Mouse (Mus musculus) limb, embryonic 12.5 days (tissue): Measurements from ENCODE around the gene Gpc2. TPM values are rescaled to one million over a fixed set of nuclear protein-coding genes. Genes with fewer than 3 reads are reported as not detected.

ENCODE experiments used
- ATAC-seq: fragments of 200-750 bp; cut with Nextera tagmentation; 2 replicates; pipeline ENCODE4 v1.8.0; 2017; ENCODE audit warnings: low read depth, moderate TSS enrichment; ENCODE audit not compliant: insufficient number of reproducible peaks, insufficient read depth, low FRiP score, low TSS enrichment
- H3K27ac ChIP-seq: fragments of 300-500 bp; sonication (generic); 2 replicates; pipeline ENCODE4 v1.5.1; 2016; ENCODE audit warnings: mild to moderate bottlenecking, moderate library complexity
- H3K27me3 ChIP-seq: fragments of 300-500 bp; sonication (generic); 2 replicates; pipeline ENCODE4 v1.6.1; 2016; ENCODE audit warnings: mild to moderate bottlenecking, moderate library complexity
- H3K36me3 ChIP-seq: fragments of 300-500 bp; sonication (generic); 2 replicates; pipeline ENCODE4 v1.6.1; 2016; ENCODE audit warnings: mild to moderate bottlenecking, moderate library complexity
- H3K4me1 ChIP-seq: fragments of 300-500 bp; sonication (generic); replicated peaks from 2 replicates; pipeline ENCODE4 v1.6.1; 2016
- H3K4me2 ChIP-seq: fragments of 300-500 bp; sonication (generic); 2 replicates; pipeline ENCODE4 v1.6.1; 2016; ENCODE audit warnings: mild to moderate bottlenecking, moderate library complexity
- H3K4me3 ChIP-seq: fragments of 300-500 bp; sonication (generic); replicated peaks from 2 replicates; pipeline ENCODE4 v1.5.1; 2016; ENCODE audit warnings: mild to moderate bottlenecking
- H3K9ac ChIP-seq: fragments of 300-500 bp; sonication (generic); replicated peaks from 2 replicates; pipeline ENCODE4 v1.6.1; 2016; ENCODE audit warnings: mild to moderate bottlenecking, moderate library complexity
- H3K9me3 ChIP-seq: fragments of 300-500 bp; sonication (generic); 2 replicates; pipeline ENCODE4 v1.6.1; 2016; ENCODE audit warnings: mild to moderate bottlenecking, moderate library complexity
- WGBS: fragments of 180-500 bp; shearing (Covaris S2); methylation state at CpG from one replicate; pipeline ENCODE4 v1.1.7; 2016; 5-methylcytosine and 5-hydroxymethylcytosine counted together
- polyA plus RNA-seq: library from polyadenylated mRNA; unstranded; fragments of >200 nt; fragmentation: Nextera tagmentation; extraction: Ambion mirVana; gene quantifications from 2 replicates; pipeline ENCODE4 v1.2.1, GENCODE M21; 2016

Gpc2 gene
- polyA plus RNA-seq, 1 experiment from 2014 or later, result 62.5 TPM

- Histone ChIP-seq H3K27me3 (no peaks in the 10 kb centered on the region), H3K4me3 (no peak overlapping the region), H3K27ac (no peak overlapping the region), H3K36me3 (no peaks in the 10 kb centered on the region), H3K4me1 (peaks cover 6% of the 10 kb centered on the region), H3K9ac (no peak overlapping the region), H3K9me3 (no peaks in the 10 kb centered on the region), H3K4me2 (no peak overlapping the region)
- no peak for ATAC-seq
- 83% methylated on average over 12 of the region's 12 CpGs for WGBS
Measured at GRCm38 (mm10) chr5:138251144-138251543, 28.7 kb downstream of the Gpc2 start.

- no peak for ATAC-seq
- Histone ChIP-seq H3K27me3 (no peaks in the 10 kb centered on the region), H3K36me3 (no peaks in the 10 kb centered on the region), H3K4me1 (no peaks in the 10 kb centered on the region), H3K4me3 (no peak overlapping the region), H3K4me2 (no peak overlapping the region), H3K9ac (no peak overlapping the region), H3K27ac (no peak overlapping the region), H3K9me3 (no peaks in the 10 kb centered on the region)
- WGBS, result 32% methylated on average over 2 of the region's 2 CpGs
Measured at GRCm38 (mm10) chr5:138241511-138241910, 38.3 kb downstream of the Gpc2 start.

GRCm38 (mm10) chr5:138234224-138234623, 45.6 kb downstream of the Gpc2 start:
- no peak overlapping the region for H3K4me3 ChIP-seq
- no peak for ATAC-seq
- H3K4me2 ChIP-seq, result no peak overlapping the region
- no peak overlapping the region for H3K27ac ChIP-seq
- H3K27me3 ChIP-seq, result no peaks in the 10 kb centered on the region
- no peaks in the 10 kb centered on the region for H3K36me3 ChIP-seq
- H3K9ac ChIP-seq, result no peak overlapping the region
- no peaks in the 10 kb centered on the region for H3K9me3 ChIP-seq
- no peaks in the 10 kb centered on the region for H3K4me1 ChIP-seq

GRCm38 (mm10) chr5:138233778-138234177, 46.0 kb downstream of the Gpc2 start:
- ATAC-seq, result no peak
- H3K4me3 ChIP-seq, result no peak overlapping the region
- no peaks in the 10 kb centered on the region for H3K36me3 ChIP-seq
- H3K27me3 ChIP-seq, result no peaks in the 10 kb centered on the region
- no peak overlapping the region for H3K9ac ChIP-seq
- H3K27ac ChIP-seq, result no peak overlapping the region
- WGBS, result 81% methylated on average over 2 of the region's 2 CpGs
- no peak overlapping the region for H3K4me2 ChIP-seq
- no peaks in the 10 kb centered on the region for H3K4me1 ChIP-seq
- H3K9me3 ChIP-seq, result no peaks in the 10 kb centered on the region

GRCm38 (mm10) chr5:138229511-138229910, 50.3 kb downstream of the Gpc2 start:
- no peaks in the 10 kb centered on the region for H3K27me3 ChIP-seq
- no peaks in the 10 kb centered on the region for H3K36me3 ChIP-seq
- 90% methylated on average over 3 of the region's 3 CpGs for WGBS
- no peak overlapping the region for H3K4me3 ChIP-seq
- no peak overlapping the region for H3K27ac ChIP-seq
- no peak overlapping the region for H3K9ac ChIP-seq
- no peaks in the 10 kb centered on the region for H3K4me1 ChIP-seq
- no peak overlapping the region for H3K4me2 ChIP-seq
- no peak for ATAC-seq
- H3K9me3 ChIP-seq, result no peaks in the 10 kb centered on the region

- Histone ChIP-seq H3K27ac (no peak overlapping the region), H3K9ac (no peak overlapping the region), H3K9me3 (no peaks in the 10 kb centered on the region), H3K4me2 (no peak overlapping the region), H3K36me3 (no peaks in the 10 kb centered on the region), H3K27me3 (no peaks in the 10 kb centered on the region), H3K4me1 (no peaks in the 10 kb centered on the region), H3K4me3 (no peak overlapping the region)
- ATAC-seq, result no peak
- WGBS, result 55% methylated on average over 3 of the region's 3 CpGs
Measured at GRCm38 (mm10) chr5:138228026-138228425, 51.8 kb downstream of the Gpc2 start.

GRCm38 (mm10) chr5:138227367-138227766, 52.4 kb downstream of the Gpc2 start:
- no peak overlapping the region for H3K4me3 ChIP-seq
- WGBS, result 80% methylated on average over 2 of the region's 2 CpGs
- H3K4me2 ChIP-seq, result no peak overlapping the region
- no peak overlapping the region for H3K9ac ChIP-seq
- H3K36me3 ChIP-seq, result no peaks in the 10 kb centered on the region
- H3K27me3 ChIP-seq, result no peaks in the 10 kb centered on the region
- no peak overlapping the region for H3K27ac ChIP-seq
- no peak for ATAC-seq
- no peaks in the 10 kb centered on the region for H3K9me3 ChIP-seq
- no peaks in the 10 kb centered on the region for H3K4me1 ChIP-seq

- H3K27ac ChIP-seq, result no peak overlapping the region
- H3K4me2 ChIP-seq, result no peak overlapping the region
- H3K4me3 ChIP-seq, result no peak overlapping the region
- no peaks in the 10 kb centered on the region for H3K4me1 ChIP-seq
- no peaks in the 10 kb centered on the region for H3K9me3 ChIP-seq
- no peaks in the 10 kb centered on the region for H3K27me3 ChIP-seq
- ATAC-seq, result no peak
- no peak overlapping the region for H3K9ac ChIP-seq
- 74% methylated on average over 4 of the region's 4 CpGs for WGBS
- no peaks in the 10 kb centered on the region for H3K36me3 ChIP-seq
Measured at GRCm38 (mm10) chr5:138226491-138226890, 53.3 kb downstream of the Gpc2 start.

- H3K27ac ChIP-seq, result no peak within 1 kb of the TSS
- no peaks in the 10 kb centered on the region for H3K9me3 ChIP-seq
- no peaks in the 10 kb centered on the region for H3K36me3 ChIP-seq
- H3K4me2 ChIP-seq, result no peak within 1 kb of the TSS
- no peak within 1 kb of the TSS for H3K4me3 ChIP-seq
- no peak for ATAC-seq
- H3K4me1 ChIP-seq, result no peaks in the 10 kb centered on the region
- no peak within 1 kb of the TSS for H3K9ac ChIP-seq
- no peaks in the 10 kb centered on the region for H3K27me3 ChIP-seq
- 53% methylated on average over 2 of the region's 2 CpGs for WGBS
Measured at GRCm38 (mm10) chr5:138225700-138226099, 54.1 kb downstream of the Gpc2 start, which contains the start of gene Nxpe5. Gene Nxpe5 (plus strand): TSS chr5:138225898.

Other genes starting within 250 kb of the Gpc2 start
- gene Smok3c, start 226.8 kb downstream of the Gpc2 start, polyA plus RNA-seq, result not detected in 2 replicates
- gene Zkscan1, start 194.9 kb downstream of the Gpc2 start, polyA plus RNA-seq, result 26.8 and 32.1 TPM in 2 replicates
- gene Zscan21, start 163.1 kb downstream of the Gpc2 start, polyA plus RNA-seq, result 78.8 and 80.9 TPM in 2 replicates
- 23.4 and 27.4 TPM in 2 replicates for gene Zfp113, start 124.3 kb downstream of the Gpc2 start, polyA plus RNA-seq
- 332 and 333 TPM in 2 replicates for gene Cops6, start 118.9 kb downstream of the Gpc2 start, polyA plus RNA-seq
- gene Ap4m1, start 108.0 kb downstream of the Gpc2 start, polyA plus RNA-seq, result 32.0 and 36.3 TPM in 2 replicates
- gene Mcm7, start 107.6 kb downstream of the Gpc2 start, polyA plus RNA-seq, result 298 and 302 TPM in 2 replicates
- 114 and 122 TPM in 2 replicates for gene Taf6, start 92.6 kb downstream of the Gpc2 start, polyA plus RNA-seq
- 57.7 and 64.7 TPM in 2 replicates for gene Cnpy4, start 92.5 kb downstream of the Gpc2 start, polyA plus RNA-seq
- 9.7 and 12.2 TPM in 2 replicates for gene Mblac1, start 85.7 kb downstream of the Gpc2 start, polyA plus RNA-seq
- gene Nxpe5, start 54.1 kb downstream of the Gpc2 start, polyA plus RNA-seq, result not detected in 2 replicates
- gene Lamtor4, start 24.5 kb downstream of the Gpc2 start, polyA plus RNA-seq, result 41.8 and 42.5 TPM in 2 replicates
- gene BC037034, start 16.0 kb downstream of the Gpc2 start, polyA plus RNA-seq, result 9.7 and 11.0 TPM in 2 replicates
- gene Gal3st4, start 7.2 kb downstream of the Gpc2 start, polyA plus RNA-seq, result 4.0 and 4.5 TPM in 2 replicates
- gene Gm43720, start within 50 bp of the Gpc2 start, polyA plus RNA-seq, result 0.12 and 0.25 TPM in 2 replicates
- 8.2 and 9.2 TPM in 2 replicates for gene Stag3, start 235 bp upstream of the Gpc2 start, polyA plus RNA-seq
- gene Pvrig, start 62.0 kb upstream of the Gpc2 start, polyA plus RNA-seq, result not detected in 2 replicates
- 57.3 and 57.4 TPM in 2 replicates for gene Zfp157, start 161.5 kb upstream of the Gpc2 start, polyA plus RNA-seq